ENCODE assay signal across 46 mouse cellular contexts in the genomic region with DNA sequence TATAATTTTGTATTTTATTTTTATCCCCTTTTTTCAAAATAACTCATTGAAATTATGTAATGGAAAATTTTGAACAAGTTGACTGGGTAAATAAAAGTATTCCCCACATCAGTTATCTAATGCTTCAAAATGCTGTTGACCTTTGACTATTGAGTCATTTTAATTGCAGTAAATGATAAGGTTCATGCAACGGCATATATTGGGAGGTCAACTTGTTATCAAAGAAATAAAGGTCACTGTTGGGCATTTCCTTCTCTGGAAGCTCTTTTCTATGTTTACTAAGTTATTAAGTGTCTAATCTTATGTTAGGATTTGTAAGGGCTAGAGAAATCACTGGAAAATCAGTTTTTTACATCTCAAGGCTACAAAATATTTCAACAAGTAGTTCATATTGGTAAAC. TPM values are rescaled to one million over a fixed set of nuclear protein-coding genes. Genes with fewer than 3 reads are reported as not detected.
"Had no signal": no experiment of that assay in that cellular context is flagged by ENCODE, and none has a peak within 500 bp of the region (broad histone marks: within the 10 kb centered on the region; RNA-seq: fewer than 3 reads in every experiment).

No protein-coding gene starts in this region.

- H3K4me3 ChIP-seq: left cerebral cortex, adult 2 months; limb, embryonic 10.5 days; limb, embryonic 12.5 days; limb, embryonic 13.5 days; limb, embryonic 15.5 days; liver, embryonic 13.5 days; liver, embryonic 15.5 days; lung, embryonic 15.5 days; megakaryocyte, embryonic 14.5 days; midbrain, embryonic 10.5 days; midbrain, embryonic 12.5 days; midbrain, embryonic 13.5 days; midbrain, embryonic 15.5 days; myocyte; neural tube, embryonic 12.5 days had no signal

- H3K27ac ChIP-seq: left cerebral cortex, adult 2 months; limb, embryonic 10.5 days; limb, embryonic 12.5 days; limb, embryonic 13.5 days; limb, embryonic 15.5 days; liver, embryonic 13.5 days; liver, embryonic 14.5 days; liver, embryonic 15.5 days; lung, embryonic 15.5 days; macrophage; midbrain, embryonic 10.5 days; midbrain, embryonic 12.5 days; midbrain, embryonic 13.5 days; midbrain, embryonic 15.5 days; neural tube, embryonic 12.5 days had no signal

- H3K9ac ChIP-seq: limb, embryonic 12.5 days; limb, embryonic 13.5 days; limb, embryonic 15.5 days; liver, embryonic 13.5 days; liver, embryonic 14.5 days; liver, embryonic 15.5 days; liver, postnatal 0 days; lung, embryonic 14.5 days; lung, embryonic 15.5 days; midbrain, embryonic 12.5 days; midbrain, embryonic 13.5 days; midbrain, embryonic 15.5 days; neural tube, embryonic 12.5 days had no signal

- H3K36me3 ChIP-seq: limb, embryonic 10.5 days; limb, embryonic 12.5 days; limb, embryonic 13.5 days; limb, embryonic 15.5 days; liver, embryonic 13.5 days; liver, embryonic 15.5 days; lung, embryonic 15.5 days; midbrain, embryonic 10.5 days; midbrain, embryonic 12.5 days; midbrain, embryonic 13.5 days; midbrain, embryonic 15.5 days; neural tube, embryonic 12.5 days had no signal

- DNase-seq: left cerebral cortex, postnatal 4 days; liver; liver, embryonic 13.5 days; liver, postnatal 0 days; lung, adult 2 months; lung, embryonic 14.5 days; lung, postnatal 10 days; lung, postnatal 14 days; lung, postnatal 36 days; lung, postnatal 4 days; midbrain, embryonic 14.5 days had no signal

- H3K9me3 ChIP-seq: limb, embryonic 10.5 days; limb, embryonic 12.5 days; limb, embryonic 13.5 days; limb, embryonic 15.5 days; liver, embryonic 13.5 days; liver, embryonic 15.5 days; lung, embryonic 15.5 days; megakaryocyte, embryonic 14.5 days; midbrain, embryonic 10.5 days; midbrain, embryonic 12.5 days; midbrain, embryonic 13.5 days; midbrain, embryonic 15.5 days; neural tube, embryonic 12.5 days had no signal

- H3K4me2 ChIP-seq: limb, embryonic 12.5 days; limb, embryonic 13.5 days; limb, embryonic 15.5 days; liver, embryonic 11.5 days; liver, embryonic 13.5 days; liver, embryonic 15.5 days; lung, embryonic 14.5 days; lung, embryonic 15.5 days; midbrain, embryonic 11.5 days; midbrain, embryonic 12.5 days; midbrain, embryonic 13.5 days; midbrain, embryonic 15.5 days; neural tube, embryonic 12.5 days had no signal

- H3K4me1 ChIP-seq: limb, embryonic 10.5 days; limb, embryonic 12.5 days; limb, embryonic 13.5 days; limb, embryonic 15.5 days; liver, embryonic 13.5 days; liver, embryonic 15.5 days; lung, embryonic 15.5 days; megakaryocyte, embryonic 14.5 days; midbrain, embryonic 10.5 days; midbrain, embryonic 12.5 days; midbrain, embryonic 13.5 days; midbrain, embryonic 15.5 days; neural tube, embryonic 12.5 days had no signal

- ATAC-seq: liver, postnatal 0 days; lung, postnatal 0 days; midbrain, embryonic 13.5 days; midbrain, embryonic 15.5 days; midbrain, embryonic 16.5 days had no signal

- H3K27me3 ChIP-seq: limb, embryonic 12.5 days; limb, embryonic 13.5 days; limb, embryonic 15.5 days; liver, embryonic 13.5 days; liver, embryonic 15.5 days; lung, embryonic 15.5 days; megakaryocyte, embryonic 14.5 days; midbrain, embryonic 12.5 days; midbrain, embryonic 13.5 days; midbrain, embryonic 15.5 days; neural tube, embryonic 12.5 days had no signal

RNA-seq across cellular contexts. Expression of a gene that starts 31.0 kb away (rescaled TPM):
- total RNA-seq: left cerebral cortex, adult 2 months; left cerebral cortex, adult 8-10 months; left cerebral cortex, postnatal 10 days; left cerebral cortex, postnatal 14 days; left cerebral cortex, postnatal 25 days; left cerebral cortex, postnatal 36 days; left cerebral cortex, postnatal 4 days; megakaryocyte progenitor cell, adult 5-6 weeks; megakaryocyte, adult 5-6 weeks; megakaryocyte-erythroid progenitor cell, adult 5-6 weeks; midbrain, postnatal 0 days; monocyte, adult 5-6 weeks had no signal
- polyA plus RNA-seq: limb, embryonic 10.5 days; limb, embryonic 11.5 days; limb, embryonic 12.5 days; limb, embryonic 14.5 days; limb, embryonic 15.5 days; liver, embryonic 11.5 days; liver, embryonic 13.5 days; liver, embryonic 14.5 days; liver, embryonic 15.5 days; liver, embryonic 16.5 days; liver, postnatal 0 days; lung, adult 2 months; lung, embryonic 14.5 days; lung, embryonic 15.5 days; lung, embryonic 16.5 days; lung, postnatal 0 days; macrophage; midbrain, embryonic 10.5 days; midbrain, embryonic 11.5 days; midbrain, embryonic 12.5 days; midbrain, embryonic 13.5 days; midbrain, embryonic 14.5 days; midbrain, embryonic 15.5 days; midbrain, embryonic 16.5 days; midbrain, postnatal 0 days; myocyte; neural tube, embryonic 11.5 days; neural tube, embryonic 12.5 days had no signal

RNA-seq across cellular contexts. Expression of a gene that starts 57.5 kb away (rescaled TPM):
- total RNA-seq: left cerebral cortex, adult 2 months; left cerebral cortex, adult 8-10 months; left cerebral cortex, postnatal 10 days; left cerebral cortex, postnatal 14 days; left cerebral cortex, postnatal 25 days; left cerebral cortex, postnatal 36 days; left cerebral cortex, postnatal 4 days; megakaryocyte progenitor cell, adult 5-6 weeks; megakaryocyte, adult 5-6 weeks; megakaryocyte-erythroid progenitor cell, adult 5-6 weeks; midbrain, postnatal 0 days; monocyte, adult 5-6 weeks had no signal
- polyA plus RNA-seq: limb, embryonic 10.5 days; limb, embryonic 11.5 days; limb, embryonic 12.5 days; limb, embryonic 13.5 days; limb, embryonic 14.5 days; limb, embryonic 15.5 days; liver, embryonic 11.5 days; liver, embryonic 13.5 days; liver, embryonic 14.5 days; liver, embryonic 15.5 days; liver, embryonic 16.5 days; liver, postnatal 0 days; lung, adult 2 months; lung, embryonic 14.5 days; lung, embryonic 15.5 days; lung, embryonic 16.5 days; lung, postnatal 0 days; macrophage; midbrain, embryonic 10.5 days; midbrain, embryonic 11.5 days; midbrain, embryonic 12.5 days; midbrain, embryonic 13.5 days; midbrain, embryonic 14.5 days; midbrain, embryonic 15.5 days; midbrain, embryonic 16.5 days; myocyte; neural tube, embryonic 11.5 days; neural tube, embryonic 12.5 days had no signal
